Mouse (Mus musculus) hindbrain, embryonic 12.5 days (tissue): ENCODE results near the gene Cluh. TPM values are rescaled to one million over a fixed set of nuclear protein-coding genes. Genes with fewer than 3 reads are reported as not detected.

Source experiments
- ATAC-seq: fragments of 200-750 bp; cut with Nextera tagmentation; 2 replicates; pipeline ENCODE4 v1.8.0; 2017; ENCODE audit warnings: moderate TSS enrichment; ENCODE audit not compliant: low FRiP score
- H3K27ac ChIP-seq: fragments of 300-500 bp; sonication (generic); 2 replicates; pipeline ENCODE4 v1.5.1; 2016; ENCODE audit warnings: mild to moderate bottlenecking
- H3K27me3 ChIP-seq: fragments of 300-500 bp; sonication (generic); 2 replicates; pipeline ENCODE4 v1.6.1; 2016; ENCODE audit warnings: mild to moderate bottlenecking
- H3K36me3 ChIP-seq: fragments of 300-500 bp; sonication (generic); 2 replicates; pipeline ENCODE4 v1.6.1; 2016; ENCODE audit warnings: mild to moderate bottlenecking
- H3K4me1 ChIP-seq: fragments of 300-500 bp; sonication (generic); 2 replicates; pipeline ENCODE4 v1.6.1; 2016
- H3K4me2 ChIP-seq: fragments of 300-500 bp; sonication (generic); replicated peaks from 2 replicates; pipeline ENCODE4 v1.6.1; 2016; ENCODE audit warnings: mild to moderate bottlenecking
- H3K4me3 ChIP-seq: fragments of 300-500 bp; sonication (generic); 2 replicates; pipeline ENCODE4 v1.5.1; 2016; ENCODE audit warnings: mild to moderate bottlenecking
- H3K9ac ChIP-seq: fragments of 300-500 bp; sonication (generic); 2 replicates; pipeline ENCODE4 v1.6.1; 2016; ENCODE audit warnings: mild to moderate bottlenecking, moderate library complexity
- H3K9me3 ChIP-seq: fragments of 300-500 bp; sonication (generic); replicated peaks from 2 replicates; pipeline ENCODE4 v1.6.1; 2016; ENCODE audit warnings: mild to moderate bottlenecking
- WGBS: fragments of 180-500 bp; shearing (Covaris S2); methylation state at CpG from one replicate; pipeline ENCODE4 v1.1.7; 2016; 5-methylcytosine and 5-hydroxymethylcytosine counted together
- polyA plus RNA-seq: library from polyadenylated mRNA; unstranded; fragments of >200 nt; fragmentation: Nextera tagmentation; extraction: Ambion mirVana; gene quantifications from 2 replicates; pipeline ENCODE4 v1.2.1, GENCODE M21; 2016

The Cluh gene
- polyA plus RNA-seq, 1 experiment from 2014 or later, result 22.1 TPM

DNA sequence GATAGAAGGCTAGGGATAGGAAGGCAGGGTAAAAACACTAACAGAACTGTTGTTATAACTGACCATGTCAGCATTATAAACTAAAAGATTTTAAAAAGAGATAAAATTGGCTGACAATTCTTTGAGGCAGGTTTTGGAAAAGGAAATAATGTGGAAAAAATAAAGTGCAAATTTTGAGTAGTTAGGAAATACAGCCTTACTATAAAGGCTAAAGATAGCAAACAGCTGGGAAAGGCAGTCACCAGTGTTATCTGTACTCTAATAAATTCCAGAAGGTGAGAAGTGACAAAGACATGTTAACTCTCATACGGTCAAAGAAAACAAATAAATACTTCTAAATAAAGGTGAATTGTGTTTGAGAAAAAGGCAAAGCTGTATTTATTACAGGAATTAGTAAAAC lies 59.5 kb downstream of the Cluh start:
- WGBS, result 80% methylated on average over 1 of the region's 1 CpGs

DNA sequence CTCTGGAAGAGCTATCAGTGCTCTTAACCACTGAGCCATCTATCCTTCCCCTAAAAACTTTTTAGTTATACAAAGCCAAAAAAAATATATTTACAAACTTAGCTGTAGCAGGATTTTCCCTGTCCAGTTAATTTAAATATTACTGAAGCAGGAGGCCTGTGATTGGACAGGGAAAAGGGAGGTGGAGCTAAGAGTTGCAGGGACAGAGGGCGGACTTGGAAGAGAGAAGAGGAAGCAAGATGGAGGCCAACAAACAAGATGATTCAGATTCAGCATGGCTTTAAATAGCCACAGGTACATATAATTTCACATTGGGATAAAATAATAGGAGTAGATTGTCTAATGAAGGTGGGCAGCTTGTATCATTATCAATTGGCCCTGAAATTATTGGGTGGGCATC lies 61.4 kb downstream of the Cluh start:
- Histone ChIP-seq H3K36me3 (no peaks in the 10 kb centered on the region), H3K27ac (no peak overlapping the region), H3K27me3 (no peaks in the 10 kb centered on the region), H3K9ac (no peak overlapping the region), H3K4me2 (no peak overlapping the region), H3K9me3 (no peaks in the 10 kb centered on the region), H3K4me3 (no peak overlapping the region), H3K4me1 (peaks cover 3% of the 10 kb centered on the region; the same call in 1 of the 2 replicates)
- WGBS, result 83% methylated on average over 1 of the region's 1 CpGs
- ATAC-seq, result no peak

More for the DNA sequence above, 59.5 kb downstream of the Cluh start:
- peaks cover 3% of the 10 kb centered on the region; the same call in 1 of the 2 replicates for H3K4me1 ChIP-seq
- no peaks in the 10 kb centered on the region for H3K36me3 ChIP-seq
- no peak overlapping the region for H3K9ac ChIP-seq
- no peak overlapping the region for H3K4me2 ChIP-seq
- no peak for ATAC-seq
- H3K27ac ChIP-seq, result no peak overlapping the region
- H3K4me3 ChIP-seq, result no peak overlapping the region
- H3K9me3 ChIP-seq, result no peaks in the 10 kb centered on the region
- H3K27me3 ChIP-seq, result no peaks in the 10 kb centered on the region

DNA sequence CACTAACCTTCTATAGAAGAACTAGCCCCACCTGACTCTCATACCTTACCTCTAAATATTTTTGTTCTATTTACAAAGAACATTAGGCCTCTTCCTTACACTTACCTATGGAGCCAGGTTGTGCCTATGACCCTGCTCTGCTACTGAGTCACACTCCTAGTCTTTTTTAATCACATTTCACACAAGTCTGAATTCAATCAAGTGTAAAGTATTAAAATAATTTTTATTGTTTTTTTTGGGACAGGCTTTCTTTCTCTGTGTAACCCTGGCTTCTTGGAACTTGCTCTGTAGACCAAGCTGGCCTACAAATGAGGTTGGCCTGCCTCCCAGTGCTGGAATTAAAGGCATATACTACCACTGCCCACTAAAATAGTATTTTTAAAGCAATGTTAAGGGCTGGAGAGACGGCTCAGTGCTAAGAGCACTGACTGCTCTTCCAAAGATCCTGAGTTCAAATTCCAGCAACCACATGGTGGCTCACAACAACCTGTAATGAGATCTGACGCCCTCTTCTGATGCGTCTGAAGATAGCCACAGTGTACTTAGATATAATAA lies 66.8 kb downstream of the Cluh start:
- Histone ChIP-seq H3K4me1 (peaks cover 13% of the 10 kb centered on the region), H3K4me3 (no peak overlapping the region), H3K9ac (no peak overlapping the region), H3K27me3 (no peaks in the 10 kb centered on the region), H3K4me2 (no peak overlapping the region), H3K36me3 (no peaks in the 10 kb centered on the region), H3K9me3 (no peaks in the 10 kb centered on the region), H3K27ac (no peak overlapping the region)
- WGBS, result 96% methylated on average over 3 of the region's 3 CpGs
- ATAC-seq, result no peak

Other genes with a start within 250 kb of the Cluh start
- gene Rap1gap2, start 38.6 kb upstream of the Cluh start, polyA plus RNA-seq, result 7.8 and 8.1 TPM in 2 replicates
- 2.8 and 3.2 TPM in 2 replicates for gene Ccdc92b, start 29.9 kb upstream of the Cluh start, polyA plus RNA-seq
- 77.8 and 85.6 TPM in 2 replicates for gene Pafah1b1, start 75.2 kb downstream of the Cluh start, polyA plus RNA-seq
- gene Mettl16, start 121.3 kb downstream of the Cluh start, polyA plus RNA-seq, result 57.5 and 58.5 TPM in 2 replicates
- 8.3 and 8.4 TPM in 2 replicates for gene Mnt, start 181.4 kb downstream of the Cluh start, polyA plus RNA-seq
- 15.8 and 16.1 TPM in 2 replicates for gene Sgsm2, start 247.6 kb downstream of the Cluh start, polyA plus RNA-seq
- 33.0 and 37.4 TPM in 2 replicates for gene Tsr1, start 248.6 kb downstream of the Cluh start, polyA plus RNA-seq